Mouse (Mus musculus) testis, postnatal 14 days (tissue): ENCODE measurements at regions not wholly inside any gene's neighbourhood (a gene's known extent, or its start where the extent isn't known, plus 50 kb on each side); places are given as distances from the start of the nearest gene placed in this dataset.

Experiments used
- DNase-seq: peaks from one replicate; pipeline ENCODE4 v3.0.0; 2021; ENCODE audit warnings: low spot score

DNA sequence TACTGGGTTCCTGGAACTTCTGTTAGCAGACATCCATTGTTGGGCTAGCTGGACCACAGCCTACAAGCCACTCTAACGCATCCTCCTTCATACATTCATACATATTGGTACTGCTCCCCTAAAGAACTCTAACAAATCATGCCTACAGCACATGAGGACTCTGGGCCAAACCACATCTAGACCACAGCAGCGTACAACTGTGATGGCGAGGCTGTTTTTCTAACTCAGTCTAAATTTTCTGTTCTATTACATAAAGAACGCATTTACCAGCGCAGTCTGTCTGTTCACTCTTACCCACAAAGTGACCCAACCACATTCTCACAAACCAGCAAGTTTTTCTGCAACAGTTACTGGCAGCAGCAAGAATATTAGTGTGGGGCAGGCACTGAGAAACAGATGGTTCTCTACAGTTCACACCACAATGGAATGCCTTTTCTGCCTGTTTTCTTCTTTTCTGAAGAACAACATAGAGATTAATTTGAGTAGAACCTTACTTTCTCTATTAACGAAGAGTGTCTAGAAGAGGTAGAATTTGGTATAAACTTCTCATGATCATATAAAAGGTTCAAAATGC is 648.2 kb upstream of the Cdh11 start:
- no peak for DNase-seq

GRCm38 (mm10) chr8:103438995-103439717 is 653.7 kb upstream of the Cdh11 start:
- no peak for DNase-seq

DNA sequence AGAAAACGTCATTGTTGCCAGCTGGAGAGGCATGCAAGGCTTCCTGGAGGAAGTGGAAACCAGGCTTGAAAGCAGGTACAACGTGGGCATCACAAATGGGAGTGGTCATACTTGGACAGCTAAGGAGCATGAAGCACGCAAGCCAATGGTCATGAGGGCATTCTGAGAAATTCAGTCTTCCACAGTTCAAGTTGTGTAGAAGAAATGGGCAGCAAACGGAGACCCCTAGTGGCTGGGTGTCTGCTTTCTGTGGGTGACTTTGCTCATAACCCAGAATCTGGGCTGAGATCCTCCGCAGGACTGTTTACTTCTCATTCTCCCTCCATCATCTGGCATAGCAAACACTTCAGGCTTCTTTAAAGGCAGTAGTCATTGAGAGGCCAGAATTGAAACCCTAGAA is 655.7 kb upstream of the Cdh11 start:
- DNase-seq = no peak

DNA sequence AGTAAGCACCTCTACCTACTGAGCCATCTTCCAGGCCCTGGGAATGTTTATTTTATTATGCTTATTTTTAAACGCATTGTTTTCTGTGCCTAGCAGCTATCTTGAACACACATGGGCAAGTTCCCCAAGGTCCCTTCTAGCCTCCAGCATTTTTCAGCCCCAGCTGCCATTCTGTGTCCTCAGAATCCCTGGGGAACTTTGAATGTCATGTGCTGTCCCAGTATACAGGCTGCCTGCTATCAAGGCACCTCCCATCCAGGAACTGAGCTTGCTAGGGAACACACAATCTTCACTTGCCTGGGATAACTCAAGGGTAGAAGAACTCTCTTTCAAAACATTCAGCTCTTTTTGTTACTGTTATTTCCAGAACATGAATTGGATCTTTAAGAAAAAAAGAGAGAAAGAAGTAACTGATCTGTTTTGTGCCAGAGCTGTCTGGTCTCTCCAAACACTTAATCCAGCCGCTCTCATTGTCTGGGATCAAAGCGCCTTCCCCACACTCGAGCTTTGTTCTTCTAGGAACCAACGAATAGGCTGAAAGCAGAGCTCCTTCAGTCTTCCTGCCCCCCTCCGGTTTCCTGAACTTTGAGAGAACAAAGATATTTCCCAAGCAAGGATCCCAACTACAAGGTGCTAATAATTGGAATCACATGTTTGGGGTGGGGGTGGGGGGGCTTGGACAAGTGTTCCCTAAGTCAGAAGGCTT is 657.1 kb upstream of the Cdh11 start:
- DNase-seq = no peak

- DNase-seq = no peak
These were observed 656.8 kb upstream of the Cdh5 start for GRCm38 (mm10) chr8:103444577-103444976.

DNA sequence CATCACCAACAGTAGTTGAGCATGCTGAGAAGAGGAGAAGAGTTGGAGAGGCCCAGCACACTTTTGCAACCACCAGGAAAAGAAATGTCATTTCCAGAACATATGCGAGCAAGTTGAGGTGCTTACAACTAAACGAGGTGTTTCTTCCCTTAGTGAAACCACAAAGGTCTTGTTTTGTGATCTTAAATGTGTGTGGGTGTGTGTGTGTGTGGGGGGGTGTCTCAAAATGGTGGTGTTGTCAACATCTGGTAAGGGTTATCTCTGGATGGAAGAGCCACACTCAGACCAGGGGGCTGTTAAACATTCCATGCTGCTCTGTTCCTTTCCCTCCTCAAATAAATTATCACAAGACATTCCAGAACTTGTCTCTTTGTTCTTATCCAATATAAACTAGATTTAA is 656.0 kb upstream of the Cdh5 start:
- DNase-seq = no peak

DNA sequence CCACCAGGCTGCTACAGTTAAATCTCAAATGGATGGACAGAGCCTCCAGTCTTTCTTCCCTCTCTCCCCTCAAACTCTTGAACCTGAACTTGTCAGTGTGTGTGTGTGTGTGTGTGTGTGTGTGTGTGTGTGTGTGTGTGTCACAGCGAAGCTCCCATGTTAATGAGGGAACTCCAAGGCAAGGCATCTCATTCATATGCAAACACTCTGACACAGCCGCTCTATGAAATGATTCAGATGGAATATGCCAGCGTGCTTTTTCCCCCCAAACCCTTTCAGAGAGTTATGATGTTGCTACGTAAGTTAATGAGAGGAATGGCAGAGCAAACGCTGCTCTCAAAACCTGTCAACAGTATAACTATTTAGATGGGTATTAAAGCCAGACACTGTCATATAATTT is 653.5 kb upstream of the Cdh5 start:
- DNase-seq = no peak

- DNase-seq = no peak
These were observed 649.9 kb upstream of the Cdh5 start for GRCm38 (mm10) chr8:103451381-103452018.

DNA sequence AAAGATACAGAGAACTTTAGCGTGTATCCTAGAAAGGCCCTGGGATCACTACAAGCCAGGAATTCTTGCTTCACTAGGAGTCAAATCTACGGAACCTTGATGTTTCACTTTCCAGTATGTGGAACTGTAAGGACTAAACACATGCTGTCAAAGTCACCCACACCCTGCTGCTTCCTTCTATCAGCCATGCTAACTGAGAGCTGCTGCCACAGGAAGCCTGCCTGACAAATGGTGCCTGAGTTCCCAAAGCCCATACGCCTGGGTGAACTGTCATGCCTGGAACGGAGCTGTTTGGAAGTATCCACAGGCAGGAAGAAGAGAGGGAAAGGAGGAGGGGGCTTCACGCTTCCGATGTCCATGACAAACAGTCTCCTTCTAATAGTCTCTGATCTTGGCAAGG is 644.2 kb upstream of the Cdh5 start:
- DNase-seq = no peak

- no peak for DNase-seq
These were observed 637.9 kb upstream of the Cdh5 start for GRCm38 (mm10) chr8:103463557-103463956.

DNA sequence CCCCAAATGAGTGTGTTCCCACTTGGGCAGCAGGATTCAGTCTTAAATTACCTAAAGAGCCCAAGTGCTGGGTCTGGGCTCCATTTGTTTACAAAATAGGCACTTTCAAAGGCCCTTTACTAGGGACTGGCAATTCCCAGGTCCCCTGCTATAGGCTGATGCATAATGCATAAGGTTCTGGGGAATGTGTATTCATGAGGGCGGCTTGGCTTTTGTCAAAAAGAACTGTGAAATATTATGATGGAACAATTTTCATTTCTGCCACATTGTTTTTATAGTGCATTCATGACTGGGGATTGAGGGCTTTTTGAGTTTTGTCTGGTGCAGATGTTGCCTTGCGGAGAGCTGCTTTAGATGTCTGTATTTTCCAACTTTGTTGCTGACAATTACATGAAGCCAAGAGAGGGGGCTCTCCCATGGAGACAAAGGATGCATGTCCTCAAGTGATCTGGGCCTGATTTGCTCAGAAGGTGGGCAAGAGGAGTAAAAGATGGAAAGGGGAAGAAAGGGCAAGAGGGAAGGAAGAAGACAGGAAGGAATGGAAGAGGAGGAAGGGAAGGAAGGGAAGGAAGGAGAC is 636.6 kb upstream of the Cdh5 start:
- DNase-seq = no peak

GRCm38 (mm10) chr8:103467536-103468160 is 633.8 kb upstream of the Cdh5 start:
- DNase-seq = no peak

DNA sequence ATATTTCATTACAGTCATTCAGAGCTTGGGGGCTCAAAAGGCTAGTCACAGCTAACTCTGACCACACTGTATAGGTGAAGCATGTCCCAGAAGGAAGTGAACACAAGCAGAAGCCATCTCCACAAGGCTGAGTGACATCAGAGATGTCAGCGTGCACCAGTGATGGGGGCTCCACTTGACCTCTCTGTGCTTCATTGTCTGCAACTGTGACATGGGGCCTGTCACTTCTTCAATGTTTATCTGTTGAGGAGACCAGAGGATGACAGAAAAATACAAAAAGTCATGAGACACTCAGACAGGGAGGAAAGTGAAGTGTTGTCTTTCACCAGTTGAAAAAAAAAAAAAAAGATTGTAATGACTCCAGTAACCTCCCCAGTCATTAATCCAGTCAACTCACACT is 632.4 kb upstream of the Cdh5 start:
- no peak for DNase-seq

DNA sequence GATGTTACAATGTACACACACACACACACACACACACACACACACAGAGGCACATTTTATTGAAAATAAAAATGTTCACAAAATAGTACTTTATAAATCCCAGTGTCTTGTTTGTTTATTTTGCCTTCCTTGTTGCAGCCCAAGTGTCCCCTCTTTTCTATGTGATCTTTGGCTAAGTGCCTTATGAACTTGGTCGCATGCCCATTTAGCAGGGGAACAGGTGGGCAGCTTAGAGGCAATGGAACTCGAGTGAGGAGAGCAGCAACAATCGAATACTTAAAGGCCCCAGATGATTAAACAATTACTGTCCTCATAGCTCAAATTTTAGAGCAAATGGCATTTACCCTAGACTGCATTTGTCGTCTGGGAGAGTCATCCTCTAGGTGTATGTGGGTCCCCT is 631.1 kb upstream of the Cdh5 start:
- DNase-seq = no peak

DNA sequence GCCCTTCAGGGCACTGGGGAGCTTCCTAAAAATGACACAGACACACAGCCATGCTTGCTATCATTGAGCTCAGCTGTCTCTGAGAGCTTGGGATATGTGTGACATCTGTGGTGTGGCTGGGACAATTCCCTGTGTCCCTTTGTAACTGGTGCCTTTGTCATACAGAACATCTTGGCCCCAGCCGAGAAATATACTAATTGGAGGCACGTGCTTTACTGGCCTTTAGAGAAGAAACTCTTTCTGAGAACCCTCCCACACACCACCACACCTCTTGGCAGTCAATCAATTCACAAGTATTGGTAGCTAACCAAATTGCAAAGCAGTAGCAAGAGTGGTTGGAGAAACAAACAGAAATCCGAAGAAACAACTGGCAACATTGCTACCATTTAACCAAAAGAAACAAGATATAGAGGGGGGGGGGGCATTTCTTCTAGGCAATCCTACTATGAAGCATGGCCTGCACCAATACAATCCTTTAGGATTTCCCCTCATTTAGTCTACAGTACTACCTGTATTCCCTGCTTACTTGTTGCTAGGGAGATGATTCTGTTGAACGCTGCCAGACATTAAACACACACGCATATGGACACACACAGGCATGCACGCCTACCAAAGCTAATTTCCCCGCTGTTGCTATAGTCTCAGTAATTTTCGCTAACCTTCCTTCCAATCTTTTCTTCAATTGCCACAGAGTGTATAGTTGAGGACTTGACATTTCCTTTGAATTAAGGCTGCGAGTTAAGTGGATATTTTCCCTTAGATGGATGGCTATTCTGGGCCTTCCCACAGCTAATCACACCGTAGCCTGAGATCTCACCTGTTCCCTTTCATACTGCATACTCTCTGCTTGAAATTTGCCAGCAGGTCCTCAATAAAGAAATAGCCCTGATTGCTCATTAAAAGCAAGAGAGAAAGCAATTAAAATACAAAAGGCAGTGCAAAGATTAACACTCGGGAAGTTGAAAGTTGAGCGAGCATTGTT is 625.3 kb upstream of the Cdh5 start:
- DNase-seq = no peak

DNA sequence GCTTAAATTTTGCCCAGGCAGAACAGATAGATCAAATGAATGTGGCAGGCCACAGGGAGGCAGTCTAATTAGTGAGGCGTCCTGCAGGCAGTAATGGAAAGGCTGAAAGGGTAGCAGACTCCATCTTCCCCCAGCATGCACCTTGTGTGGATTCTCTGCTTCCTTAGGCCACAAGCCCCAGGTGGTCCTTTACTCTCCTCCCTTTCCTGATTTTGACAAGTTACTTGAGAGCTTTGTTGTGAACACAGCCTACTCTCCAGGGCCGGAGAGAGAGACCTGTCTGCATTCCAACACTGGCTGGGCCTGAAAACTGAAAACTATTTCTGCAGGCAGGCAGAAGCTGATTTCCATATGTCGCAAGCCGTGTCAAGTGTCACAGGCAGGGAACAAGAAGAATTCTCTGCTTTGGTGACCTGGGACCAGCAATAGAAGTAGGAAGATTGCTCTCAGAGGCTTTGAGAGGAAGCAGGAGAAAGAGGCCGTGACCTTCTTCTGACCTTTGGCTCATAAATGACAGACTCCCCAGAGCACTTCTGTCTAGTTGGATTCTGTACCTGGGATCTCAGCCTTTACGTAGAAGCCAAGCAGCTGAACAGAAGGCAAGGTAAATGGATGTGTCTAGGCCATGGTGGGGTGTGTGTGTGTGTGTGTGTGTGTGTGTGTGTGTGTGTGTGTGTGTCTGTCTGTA is 619.2 kb upstream of the Cdh5 start:
- no peak for DNase-seq

DNA sequence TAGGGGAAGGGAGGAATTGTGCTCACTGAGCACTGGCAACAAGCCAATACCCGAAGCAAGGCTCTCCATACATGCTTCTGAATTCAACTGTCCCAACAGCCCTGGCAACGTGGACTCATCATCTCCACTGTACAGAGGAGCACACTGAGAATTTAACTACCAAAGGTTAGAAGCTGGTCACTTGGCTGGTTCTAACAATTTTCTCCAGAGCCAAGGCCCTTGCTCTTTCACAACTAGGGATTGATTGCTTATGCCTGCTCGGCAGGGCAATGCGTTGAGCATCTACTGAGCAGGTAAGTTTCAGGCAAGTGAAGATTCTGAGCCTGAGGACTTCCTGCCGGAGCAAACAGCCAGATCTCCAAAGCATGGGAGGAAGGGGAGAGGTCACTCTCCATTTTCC is 616.0 kb upstream of the Cdh5 start:
- no peak for DNase-seq

- DNase-seq = no peak
These were observed 612.0 kb upstream of the Cdh5 start for GRCm38 (mm10) chr8:103489411-103489810.

GRCm38 (mm10) chr8:103492914-103493517 is 608.4 kb upstream of the Cdh5 start:
- DNase-seq = peak; percentile 5

DNA sequence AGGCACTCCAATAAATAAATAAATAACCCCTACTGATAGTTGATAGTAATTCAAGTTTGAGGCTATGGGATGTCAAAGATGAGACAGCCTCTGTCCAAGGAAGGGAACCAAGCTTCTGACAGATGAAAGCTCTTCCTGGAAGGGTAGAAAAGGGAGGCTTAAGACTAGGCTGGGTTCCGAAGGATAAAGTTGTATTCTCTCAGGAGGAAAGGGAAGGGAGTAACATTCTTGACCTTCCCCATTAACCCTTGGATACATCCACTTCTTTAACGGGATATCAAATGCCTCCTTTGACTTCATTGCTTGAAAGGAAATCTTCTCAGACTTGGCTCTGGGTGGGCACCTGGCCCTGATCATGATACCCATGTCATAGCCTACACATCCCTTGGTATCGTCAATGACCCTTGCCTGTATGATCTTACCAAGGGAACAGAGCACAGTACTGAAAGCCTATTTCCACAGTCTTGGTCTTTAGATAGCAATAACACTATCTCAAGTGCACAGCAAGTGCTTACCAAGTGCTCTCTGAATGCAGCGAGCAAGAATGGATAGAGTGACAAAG is 607.4 kb upstream of the Cdh5 start:
- no peak for DNase-seq
